Mouse (Mus musculus) forebrain, embryonic 14.5 days (tissue): ENCODE measurements around the gene Trim62. TPM values are rescaled to one million over a fixed set of nuclear protein-coding genes. Genes with fewer than 3 reads are reported as not detected.

Experiments used
- ATAC-seq: fragments of 200-750 bp; cut with Nextera tagmentation; 2 replicates; pipeline ENCODE4 v1.8.0; 2017; ENCODE audit warnings: mild to moderate bottlenecking, moderate library complexity
- DNase-seq: peaks from one replicate; pipeline ENCODE4 v3.0.0-alpha.2; 2015; ENCODE audit warnings: low spot score
- H3K27ac ChIP-seq: fragments of 300-500 bp; sonication (generic); 2 replicates; pipeline ENCODE4 v1.5.1; 2014; ENCODE audit warnings: low read depth, mild to moderate bottlenecking, control low read depth, low read length, moderate library complexity
- H3K27me3 ChIP-seq: fragments of 300-500 bp; sonication (generic); replicated peaks from 2 replicates; pipeline ENCODE4 v1.6.1; 2014; ENCODE audit warnings: low read length, control low read depth, mixed read lengths; ENCODE audit not compliant: control insufficient read depth, insufficient read depth
- H3K36me3 ChIP-seq: fragments of 300-500 bp; sonication (generic); 2 replicates; pipeline ENCODE4 v1.6.1; 2014; ENCODE audit warnings: low read length, control low read depth; ENCODE audit not compliant: control insufficient read depth, insufficient read depth
- H3K4me1 ChIP-seq: fragments of 300-500 bp; sonication (generic); 2 replicates; pipeline ENCODE4 v1.6.1; 2014; ENCODE audit warnings: antibody characterized with exemption, low read length, control low read depth; ENCODE audit not compliant: control insufficient read depth, insufficient read depth
- H3K4me2 ChIP-seq: fragments of 300-500 bp; sonication (generic); 2 replicates; pipeline ENCODE4 v1.6.1; 2014; ENCODE audit warnings: mild to moderate bottlenecking, control low read depth, low read length
- H3K4me3 ChIP-seq: fragments of 300-500 bp; sonication (generic); 2 replicates; pipeline ENCODE4 v1.5.1; 2014; ENCODE audit warnings: low read depth, low read length, control low read depth
- H3K9ac ChIP-seq: fragments of 300-500 bp; sonication (generic); 2 replicates; pipeline ENCODE4 v1.6.1; 2014; ENCODE audit warnings: mild to moderate bottlenecking, low read length, control low read depth, moderate library complexity
- H3K9me3 ChIP-seq: fragments of 300-500 bp; sonication (generic); replicated peaks from 2 replicates; pipeline ENCODE4 v1.6.1; 2016; ENCODE audit warnings: low read length, control low read depth, mixed read lengths; ENCODE audit not compliant: control insufficient read depth
- WGBS: fragments of 180-500 bp; shearing (Covaris S2); extraction: QIAGEN DNeasy Blood & Tissue Kit; methylation state at CpG from one replicate; pipeline ENCODE4 v1.1.7; 2014; 5-methylcytosine and 5-hydroxymethylcytosine counted together
- polyA plus RNA-seq: library from polyadenylated mRNA; unstranded; fragments of >200 nt; fragmentation: Nextera tagmentation; extraction: Ambion mirVana; gene quantifications from 2 replicates; pipeline ENCODE4 v1.2.1, GENCODE M21; 2014

The Trim62 gene
- polyA plus RNA-seq, 1 experiment from 2014 or later: 9.3 TPM

DNA sequence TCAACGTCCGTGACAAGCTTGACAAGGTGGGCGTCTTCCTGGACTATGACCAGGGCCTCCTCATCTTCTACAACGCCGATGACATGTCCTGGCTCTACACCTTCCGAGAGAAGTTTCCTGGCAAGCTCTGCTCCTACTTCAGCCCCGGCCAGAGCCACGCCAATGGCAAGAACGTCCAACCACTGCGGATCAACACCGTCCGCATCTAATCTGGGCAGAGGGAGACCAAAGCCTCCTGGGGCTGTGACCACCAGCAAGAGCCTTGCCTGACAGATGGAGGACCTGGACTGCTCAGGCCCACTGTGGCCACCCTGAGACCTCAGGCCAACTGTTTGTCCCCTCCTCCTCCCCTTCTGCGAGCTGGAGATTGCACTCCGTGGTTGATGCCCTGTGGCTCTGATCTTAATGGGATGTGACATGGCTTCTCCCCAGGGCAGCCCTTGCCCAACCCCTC lies 26.0 kb downstream of the Trim62 start:
- Histone ChIP-seq H3K4me3 (no peak overlapping the region), H3K9me3 (no peaks in the 10 kb centered on the region), H3K27me3 (no peaks in the 10 kb centered on the region), H3K4me1 (no peaks in the 10 kb centered on the region), H3K36me3 (peaks cover 4% of the 10 kb centered on the region; the same call in 1 of the 2 replicates), H3K27ac (no peak overlapping the region), H3K9ac (no peak overlapping the region), H3K4me2 (no peak overlapping the region)
- WGBS: 89% methylated on average over 14 of the region's 14 CpGs
- DNase-seq: no peak
- no peak for ATAC-seq

DNA sequence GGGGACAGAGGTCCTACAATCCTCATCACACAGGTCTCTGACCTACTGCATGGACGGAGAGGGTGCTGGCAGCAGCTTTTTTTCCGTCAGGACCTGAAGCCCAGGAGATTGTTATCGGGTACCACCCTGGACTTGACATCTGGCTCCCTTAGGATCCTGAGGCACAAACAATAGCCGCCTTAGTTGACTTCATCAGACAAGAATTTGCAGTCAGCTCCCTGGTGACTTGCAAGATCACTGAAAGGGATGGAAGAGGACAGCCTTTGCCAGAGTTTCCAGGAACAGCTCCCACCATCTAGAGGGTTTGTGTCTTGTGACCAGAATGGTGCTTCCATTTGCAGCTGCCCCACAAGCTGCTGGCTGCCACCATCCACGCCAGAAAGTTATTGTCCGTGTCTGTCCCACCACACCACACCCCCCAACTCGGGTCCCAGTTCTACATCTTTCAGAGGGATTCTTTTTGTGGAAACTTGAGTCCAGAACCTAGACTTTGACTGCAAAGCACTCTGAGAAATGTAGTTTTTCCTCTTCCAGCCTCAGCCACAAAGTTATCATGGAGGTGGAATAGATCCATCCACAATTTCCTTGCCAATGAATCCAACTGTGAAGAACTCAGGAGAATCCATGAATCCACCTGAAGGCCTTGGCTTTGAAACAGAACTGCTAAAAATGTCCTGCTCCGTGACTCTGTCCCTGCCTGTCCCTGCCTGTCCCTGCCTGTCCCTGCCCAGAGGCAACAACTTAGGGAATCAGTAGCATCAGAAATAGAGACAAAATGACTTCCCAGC lies 27.1 kb downstream of the Trim62 start:
- no peak overlapping the region for H3K4me2 ChIP-seq
- H3K9me3 ChIP-seq: no peaks in the 10 kb centered on the region
- no peak overlapping the region for H3K9ac ChIP-seq
- peaks cover 4% of the 10 kb centered on the region; the same call in 1 of the 2 replicates for H3K36me3 ChIP-seq
- DNase-seq (no peak), ATAC-seq (no peak)
- WGBS: 82% methylated on average over 8 of the region's 8 CpGs
- no peak overlapping the region for H3K27ac ChIP-seq
- H3K27me3 ChIP-seq: no peaks in the 10 kb centered on the region
- no peaks in the 10 kb centered on the region for H3K4me1 ChIP-seq
- H3K4me3 ChIP-seq: no peak overlapping the region

DNA sequence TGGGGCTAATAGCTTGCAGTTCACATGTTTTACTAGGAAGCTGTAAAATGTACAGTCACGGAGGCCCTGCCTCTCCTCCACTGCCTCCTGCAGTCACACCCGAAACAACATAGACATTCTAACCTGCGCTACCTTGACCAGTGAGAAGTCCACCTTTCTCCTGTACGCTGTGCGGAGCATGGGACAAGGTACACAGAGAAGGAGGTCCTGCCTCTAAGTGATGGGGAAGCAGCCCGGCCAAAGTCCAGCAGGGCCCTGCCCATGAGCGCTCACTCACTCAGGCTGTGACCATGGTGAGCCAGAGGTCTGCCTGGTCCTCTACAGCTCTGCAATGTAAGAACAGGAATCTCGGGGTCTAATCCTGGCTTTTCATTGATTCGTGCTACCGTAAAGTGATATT lies 28.7 kb downstream of the Trim62 start:
- DNase-seq: no peak
- H3K4me2 ChIP-seq: no peak overlapping the region
- no peak for ATAC-seq

DNA sequence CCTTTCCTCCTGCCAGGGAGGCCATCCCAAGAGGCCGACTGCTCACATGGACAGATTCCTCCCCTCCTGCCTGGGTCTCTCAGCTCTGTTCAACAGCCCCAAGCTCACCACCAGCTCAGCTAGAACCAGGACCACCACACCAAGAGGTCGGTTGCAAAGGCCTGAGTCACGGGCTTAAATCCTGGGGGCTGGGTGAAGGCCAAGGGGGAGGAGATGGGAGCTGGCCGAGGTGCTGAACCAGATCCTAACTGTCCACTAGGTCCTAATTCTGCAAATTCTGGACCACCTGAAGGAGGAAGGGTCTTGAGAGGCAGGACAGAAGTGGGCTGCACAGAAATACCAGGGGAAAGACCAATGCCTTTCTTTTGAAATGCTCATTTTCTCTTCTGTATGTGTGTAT lies 30.4 kb downstream of the Trim62 start:
- Histone ChIP-seq H3K4me1 (peaks cover 10% of the 10 kb centered on the region), H3K36me3 (peaks cover 4% of the 10 kb centered on the region; the same call in 1 of the 2 replicates), H3K4me3 (no peak overlapping the region), H3K4me2 (no peak overlapping the region), H3K27ac (no peak overlapping the region), H3K27me3 (no peaks in the 10 kb centered on the region), H3K9ac (no peak overlapping the region), H3K9me3 (no peaks in the 10 kb centered on the region)
- ATAC-seq (no peak), DNase-seq (no peak)
- WGBS: 25% methylated on average over 4 of the region's 4 CpGs

More for the DNA sequence above, 28.7 kb downstream of the Trim62 start:
- Histone ChIP-seq H3K9ac (no peak overlapping the region), H3K4me1 (no peaks in the 10 kb centered on the region), H3K27me3 (no peaks in the 10 kb centered on the region), H3K27ac (no peak overlapping the region), H3K9me3 (no peaks in the 10 kb centered on the region), H3K36me3 (peaks cover 4% of the 10 kb centered on the region; the same call in 1 of the 2 replicates), H3K4me3 (no peak overlapping the region)
- WGBS: 92% methylated on average over 10 of the region's 10 CpGs

DNA sequence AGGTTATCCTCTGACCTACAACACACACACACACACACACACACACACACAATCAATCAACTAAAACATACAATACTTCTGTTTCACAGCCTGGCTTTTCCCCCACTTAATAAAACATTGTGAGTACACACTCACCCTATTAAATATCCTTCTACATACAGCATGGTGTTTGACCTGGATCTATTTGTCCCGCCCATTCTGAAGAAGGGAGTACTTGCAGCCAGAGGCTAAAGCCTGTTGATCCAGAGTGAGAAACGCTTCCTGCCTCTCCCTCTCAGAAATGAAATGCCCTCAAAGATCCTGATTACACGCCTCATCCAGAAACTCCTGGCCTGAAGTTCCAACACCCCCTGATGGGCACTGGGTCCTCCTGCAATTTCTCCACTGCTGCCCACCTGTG lies 33.7 kb downstream of the Trim62 start:
- DNase-seq (no peak), ATAC-seq (no peak)
- Histone ChIP-seq H3K36me3 (no peaks in the 10 kb centered on the region), H3K9ac (no peak overlapping the region), H3K4me3 (no peak overlapping the region), H3K27me3 (0 out of 2 replicates have a peak, but pooled peaks cover 3% of the 10 kb centered on the region), H3K9me3 (no peaks in the 10 kb centered on the region), H3K4me1 (peaks cover 10% of the 10 kb centered on the region), H3K4me2 (no peak overlapping the region), H3K27ac (no peak overlapping the region)
- WGBS: 82% methylated on average over 3 of the region's 3 CpGs

DNA sequence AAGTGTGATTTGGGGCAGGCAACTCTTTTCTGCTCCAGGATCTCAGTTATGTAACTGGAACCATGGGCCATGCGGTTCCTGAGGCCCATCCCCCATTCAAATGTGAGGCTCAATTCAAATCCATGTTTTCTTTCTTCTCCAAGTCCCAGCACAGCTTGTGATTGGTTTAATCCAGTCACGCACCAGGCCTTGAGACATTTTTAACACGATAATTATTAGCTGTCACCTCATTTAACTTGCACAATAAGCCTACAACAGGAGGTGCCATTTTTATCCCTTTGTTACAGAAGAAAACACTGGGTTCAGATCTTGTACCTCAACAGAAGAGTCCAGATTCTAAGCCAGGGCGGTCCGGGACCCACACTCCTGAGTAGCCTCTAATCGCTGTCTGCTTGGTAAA lies 34.4 kb downstream of the Trim62 start:
- Histone ChIP-seq H3K9me3 (no peaks in the 10 kb centered on the region), H3K27ac (peak overlapping the region; percentile 63; the same call in 1 of the 2 replicates), H3K27me3 (0 out of 2 replicates have a peak, but pooled peaks cover 3% of the 10 kb centered on the region), H3K4me3 (no peak overlapping the region), H3K4me2 (no peak overlapping the region), H3K9ac (no peak overlapping the region), H3K36me3 (no peaks in the 10 kb centered on the region), H3K4me1 (peaks cover 10% of the 10 kb centered on the region)
- ATAC-seq (peak; percentile 34; the same call in 1 of the 2 replicates), DNase-seq (peak; percentile 58)
- WGBS: 59% methylated on average over 6 of the region's 6 CpGs

DNA sequence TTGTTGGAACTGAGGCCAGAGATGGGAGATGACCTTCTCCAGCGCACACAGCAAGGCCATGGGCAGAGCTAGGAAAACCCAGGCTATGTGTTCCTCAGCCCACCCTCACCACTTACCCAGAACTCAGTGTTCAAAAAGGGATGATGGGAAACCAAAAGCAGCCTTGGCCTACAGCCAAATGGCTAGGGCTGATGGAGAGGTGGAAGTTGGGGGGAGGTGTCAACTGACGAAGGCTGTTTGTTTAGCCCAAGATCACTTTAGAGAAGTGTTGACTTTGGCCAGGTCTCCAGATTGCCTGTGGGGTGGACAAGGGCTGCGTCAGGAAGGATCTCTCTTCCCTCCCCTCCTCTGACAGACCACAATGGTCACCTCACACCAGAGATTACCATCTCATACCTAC lies 34.8 kb downstream of the Trim62 start:
- Histone ChIP-seq H3K4me3 (no peak overlapping the region), H3K9me3 (no peaks in the 10 kb centered on the region), H3K36me3 (no peaks in the 10 kb centered on the region), H3K9ac (no peak overlapping the region), H3K4me1 (peaks cover 10% of the 10 kb centered on the region), H3K27ac (peak overlapping the region; percentile 63; the same call in 1 of the 2 replicates), H3K4me2 (no peak overlapping the region), H3K27me3 (0 out of 2 replicates have a peak, but pooled peaks cover 7% of the 10 kb centered on the region)
- ATAC-seq: no peak; the same call in 1 of the 2 replicates
- 61% methylated on average over 3 of the region's 3 CpGs for WGBS
- DNase-seq: peak; percentile 39

DNA sequence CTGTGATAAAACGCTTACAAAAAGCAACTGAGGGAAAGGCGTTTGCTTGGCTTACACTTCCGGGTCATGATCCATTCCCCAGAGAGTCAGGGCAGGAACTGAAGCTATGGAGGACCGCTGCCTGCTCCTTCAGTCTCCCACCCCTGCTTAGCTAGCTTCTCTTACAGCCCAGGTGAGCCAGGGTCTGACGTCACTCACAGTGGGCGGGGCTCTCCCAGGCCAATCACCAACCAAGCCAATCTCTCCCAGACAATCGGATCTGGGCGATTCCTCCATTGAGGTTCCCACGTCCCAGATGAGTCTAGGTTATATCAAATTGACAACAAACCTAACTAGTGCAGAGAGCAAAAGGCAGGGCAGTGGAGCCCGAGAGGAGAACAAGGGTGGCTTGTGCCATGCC lies 35.7 kb downstream of the Trim62 start:
- 22% methylated on average over 10 of the region's 10 CpGs for WGBS
- ATAC-seq (no peak), DNase-seq (no peak)
- Histone ChIP-seq H3K4me2 (no peak overlapping the region), H3K9ac (no peak overlapping the region), H3K27me3 (0 out of 2 replicates have a peak, but pooled peaks cover 7% of the 10 kb centered on the region), H3K4me1 (peaks cover 10% of the 10 kb centered on the region), H3K27ac (no peak overlapping the region), H3K4me3 (no peak overlapping the region), H3K9me3 (no peaks in the 10 kb centered on the region), H3K36me3 (no peaks in the 10 kb centered on the region)

DNA sequence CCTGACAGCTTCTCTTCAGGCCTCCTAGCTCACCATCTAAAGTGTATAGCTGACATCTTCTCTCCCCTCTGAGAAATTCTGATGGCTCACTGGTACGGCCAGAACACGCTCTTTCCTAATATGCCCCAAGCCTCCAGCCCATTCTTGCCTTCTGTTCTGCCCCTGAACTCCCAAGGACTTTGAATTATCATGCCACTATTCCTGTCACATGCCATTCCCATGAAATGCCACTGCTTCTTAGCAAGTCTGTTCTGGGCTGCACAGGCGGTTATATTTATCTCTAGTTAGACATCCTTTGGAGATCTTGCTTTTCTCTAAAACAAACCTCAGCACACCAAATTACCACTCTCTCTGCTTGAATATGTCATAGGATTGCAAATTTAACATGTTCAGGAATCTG lies 40.2 kb downstream of the Trim62 start:
- no peaks in the 10 kb centered on the region for H3K9me3 ChIP-seq
- H3K27ac ChIP-seq: no peak overlapping the region
- DNase-seq (no peak), ATAC-seq (no peak)
- no peak overlapping the region for H3K4me3 ChIP-seq
- H3K36me3 ChIP-seq: no peaks in the 10 kb centered on the region
- 0 out of 2 replicates have a peak, but pooled peaks cover 7% of the 10 kb centered on the region for H3K27me3 ChIP-seq
- no peak overlapping the region for H3K9ac ChIP-seq
- WGBS: 93% methylated on average over 3 of the region's 3 CpGs
- no peak overlapping the region for H3K4me2 ChIP-seq
- H3K4me1 ChIP-seq: no peaks in the 10 kb centered on the region
